Mouse (Mus musculus): ENCODE results near the gene Osgepl1.

DNA sequence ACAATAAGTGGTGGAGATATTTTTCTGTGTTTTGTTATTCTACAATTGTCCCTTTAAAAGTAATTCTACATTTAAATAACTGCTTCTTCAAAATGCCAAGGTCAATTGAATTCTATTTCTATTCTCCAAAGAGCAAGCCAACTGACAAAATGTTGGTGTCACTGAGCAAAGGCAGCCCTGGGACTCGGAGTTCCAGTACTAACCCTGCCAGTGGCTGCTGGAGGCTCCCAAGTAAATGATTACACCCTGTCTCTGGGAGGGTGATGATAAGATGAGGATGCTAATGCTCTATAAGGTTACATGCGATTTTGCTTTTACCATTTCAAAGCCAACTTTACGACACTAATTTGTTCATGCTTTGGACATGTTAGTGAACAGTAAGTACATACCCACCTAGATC, 43.5 kb upstream of the Osgepl1 start:
- no peak for TF ChIP-seq POLR2A (IDR thresholded peaks at IDR 0.05; ENCODE audit: extremely low read depth, insufficient read depth, low read length)
- TF ChIP-seq CTCF (IDR thresholded peaks at IDR 0.05; ENCODE audit: low read depth, low read length) = no peak
